Mouse (Mus musculus) NIH3T3 (cell line): ENCODE measurements around the gene Wdfy4.
A peak's percentile ranks its signal among the peaks of the same experiment; 100 is the strongest.

Experiments
- DNase-seq: peaks from one replicate; pipeline ENCODE4 v3.0.0-alpha.2; 2012; ENCODE audit warnings: low read depth

Gene Wdfy4

DNA sequence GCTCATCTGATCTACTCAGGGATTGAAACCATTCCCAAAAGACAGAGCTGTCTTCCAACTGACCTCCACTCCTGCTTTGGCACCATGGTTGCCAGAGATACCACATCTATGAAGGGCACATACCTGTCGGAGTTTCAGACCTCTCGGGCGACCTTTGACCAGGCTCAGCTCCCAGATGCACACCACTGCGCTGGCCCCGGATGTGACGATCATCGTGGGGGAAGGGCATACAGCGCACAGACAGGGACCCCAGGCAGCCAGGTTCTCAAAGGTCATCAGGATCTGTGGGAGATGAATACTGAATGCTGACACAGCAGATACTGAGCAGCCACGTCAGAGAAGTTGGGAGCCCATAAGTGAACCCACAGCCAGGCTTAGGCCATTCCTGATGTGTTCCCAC lies 214.6 kb downstream of the Wdfy4 start:
- no peak for DNase-seq

GRCm38 (mm10) chr14:32964742-32965141 lies 220.6 kb downstream of the Wdfy4 start:
- DNase-seq, result peak; percentile 50

- DNase-seq, result peak; percentile 41
Measured at GRCm38 (mm10) chr14:32960481-32960880, 224.8 kb downstream of the Wdfy4 start.

DNA sequence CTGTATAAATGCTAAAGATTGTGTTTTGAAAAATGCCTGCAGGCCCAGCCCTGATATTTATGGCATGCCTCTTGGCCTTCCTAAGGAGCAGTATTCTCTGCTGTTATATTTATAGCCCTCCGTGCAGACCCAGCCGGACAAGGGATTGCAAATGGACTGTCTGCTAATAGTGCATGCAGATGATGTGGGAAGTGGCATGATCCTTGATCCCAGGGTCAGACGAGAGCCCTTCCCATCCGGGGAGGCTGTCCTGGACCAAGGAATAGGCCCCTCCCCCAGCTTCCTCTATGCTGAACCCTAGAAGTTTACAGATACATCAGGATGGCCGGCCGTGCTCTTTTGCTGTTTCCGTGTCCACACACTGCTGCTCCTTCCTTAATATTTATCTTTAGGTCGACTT lies 226.6 kb downstream of the Wdfy4 start:
- DNase-seq, result no peak

- DNase-seq, result no peak
Measured at GRCm38 (mm10) chr14:32956486-32956885, 228.8 kb downstream of the Wdfy4 start.

GRCm38 (mm10) chr14:32950312-32951301 lies 234.7 kb downstream of the Wdfy4 start:
- no peak for DNase-seq

DNA sequence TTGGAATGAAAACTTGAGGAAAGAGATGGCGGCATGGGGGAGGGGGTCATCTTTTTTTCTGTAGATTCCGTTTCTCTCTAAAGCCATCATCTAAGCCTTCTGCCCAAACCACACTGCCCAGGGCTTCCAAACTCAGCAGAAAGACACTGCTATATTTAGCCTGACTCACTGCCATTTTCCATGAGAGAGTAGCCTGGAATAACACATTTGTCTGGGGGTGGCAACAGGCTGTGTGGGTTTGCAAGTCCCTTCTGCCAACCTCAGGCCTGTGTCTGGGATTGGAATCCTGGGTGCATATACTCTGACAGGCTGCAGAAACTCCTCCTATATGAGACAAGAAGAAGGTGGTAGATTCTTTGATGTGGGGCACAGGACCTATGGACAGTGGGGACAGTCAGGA lies 237.8 kb downstream of the Wdfy4 start:
- no peak for DNase-seq

- no peak for DNase-seq
Measured at GRCm38 (mm10) chr14:32939217-32939616, 246.1 kb downstream of the Wdfy4 start.

DNA sequence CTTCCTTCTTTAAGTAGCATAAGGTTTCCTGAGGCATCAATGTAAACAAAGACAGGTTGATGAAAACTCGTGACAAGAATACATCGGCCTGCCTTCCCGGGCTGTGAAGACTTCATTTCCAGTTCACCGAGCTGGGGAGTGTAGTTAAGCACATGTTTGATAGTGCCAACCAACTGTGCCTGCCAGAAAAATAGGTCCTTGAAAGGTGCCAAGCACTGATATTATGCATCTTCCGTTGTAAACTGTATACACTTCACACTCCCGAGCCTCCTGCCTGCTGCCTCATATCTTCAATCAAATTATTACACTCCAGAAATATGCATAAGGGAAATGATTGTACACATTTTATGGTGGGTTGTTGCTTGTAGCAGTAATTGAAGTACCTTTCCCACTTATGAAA lies 251.2 kb downstream of the Wdfy4 start:
- no peak for DNase-seq

DNA sequence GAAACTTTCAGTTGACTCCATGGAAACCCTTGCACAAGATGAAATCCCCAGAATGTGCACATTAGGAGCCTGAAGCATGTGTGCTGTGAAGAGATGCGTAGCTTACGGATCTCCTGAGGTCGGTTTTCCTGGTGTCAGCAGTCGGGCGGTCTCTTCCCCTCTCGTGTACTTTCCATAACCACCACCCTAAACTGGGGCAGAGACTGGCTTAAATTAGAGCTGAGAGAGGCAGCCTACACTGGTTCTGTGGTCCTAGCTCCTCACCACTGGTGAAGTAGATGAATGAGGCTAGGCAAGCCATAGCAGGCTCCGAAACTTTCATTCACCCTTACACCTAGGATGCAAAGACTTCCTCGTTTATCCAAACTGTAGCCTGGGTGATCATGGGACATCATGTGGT lies 253.1 kb downstream of the Wdfy4 start:
- no peak for DNase-seq

DNA sequence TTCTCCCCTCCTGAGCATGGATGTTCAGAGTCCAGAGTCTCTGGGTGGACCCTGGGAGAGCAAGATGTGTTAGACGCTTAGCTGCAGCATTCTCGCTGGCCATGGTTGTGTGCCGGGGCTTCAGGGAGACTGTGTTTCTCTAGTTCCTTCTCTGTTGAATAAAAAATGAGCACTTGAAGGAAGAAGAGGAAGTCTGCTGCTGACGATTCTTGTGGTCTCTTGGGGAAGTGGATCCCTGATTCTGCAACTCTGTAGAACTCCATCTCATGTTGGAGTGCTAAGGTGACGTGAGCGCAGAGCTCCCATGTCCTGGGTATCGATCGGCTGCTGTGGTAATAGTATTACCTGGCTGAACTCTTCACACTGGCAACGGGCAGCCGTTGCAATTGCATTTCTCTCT lies 253.6 kb downstream of the Wdfy4 start:
- no peak for DNase-seq

GRCm38 (mm10) chr14:32923871-32924270 lies 261.4 kb downstream of the Wdfy4 start:
- no peak for DNase-seq

DNA sequence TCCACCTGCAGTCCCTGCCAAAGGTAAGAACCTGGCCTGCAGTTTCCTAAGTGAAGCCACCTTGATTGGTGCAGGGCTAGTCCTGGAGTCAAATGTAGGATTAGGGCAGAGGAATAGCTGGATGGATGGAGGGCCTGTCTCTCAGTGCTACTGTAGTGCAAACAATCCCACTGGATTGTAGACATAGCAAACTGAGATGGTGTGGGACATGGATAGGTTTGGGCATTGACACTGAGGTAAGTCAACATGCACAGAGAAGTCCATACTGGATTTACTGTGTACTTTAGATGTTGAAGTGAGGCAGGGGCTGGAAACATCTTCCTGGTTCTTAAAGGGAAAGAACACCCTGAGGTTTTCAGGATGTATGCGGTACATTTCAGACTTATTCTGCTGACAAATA lies 267.4 kb downstream of the Wdfy4 start:
- no peak for DNase-seq

DNA sequence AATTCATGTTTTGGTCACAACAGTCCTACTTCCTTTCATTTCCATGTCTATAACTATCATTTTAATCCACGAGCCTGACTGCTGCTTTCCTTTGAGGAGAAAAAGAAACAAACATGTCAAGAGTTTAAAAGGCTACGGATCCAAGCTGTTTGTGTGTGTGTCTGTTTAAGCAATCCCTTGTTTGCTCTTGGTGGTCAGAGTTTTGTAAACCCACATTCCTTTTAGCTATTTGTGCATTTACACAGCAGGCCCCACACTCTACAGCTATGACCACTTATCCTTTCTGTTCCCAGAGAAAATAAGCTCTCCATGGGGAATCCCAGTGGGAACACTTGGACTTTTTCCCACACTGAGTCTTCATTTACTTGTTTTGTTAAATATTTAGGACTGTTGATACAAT lies 269.9 kb downstream of the Wdfy4 start:
- peak; percentile 1 for DNase-seq

DNA sequence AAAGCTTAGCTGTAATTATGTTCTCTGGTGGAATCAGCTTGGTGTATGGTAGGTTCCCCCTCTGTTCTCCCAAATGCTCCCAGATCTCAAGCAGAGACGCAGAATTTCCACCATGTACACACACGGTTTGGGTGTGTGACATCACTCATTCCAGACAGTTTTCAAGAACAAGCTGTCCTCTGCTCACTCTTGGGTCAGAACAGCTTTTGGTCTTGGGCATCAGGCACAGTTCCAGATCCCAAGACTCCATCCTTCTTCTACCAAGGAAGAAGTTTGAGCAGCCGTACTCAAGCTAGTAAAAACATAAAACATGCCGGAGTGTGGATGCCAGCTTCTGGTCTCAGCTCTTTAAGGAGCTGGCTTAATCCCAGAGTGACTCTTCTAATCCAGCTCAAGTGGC lies 274.1 kb downstream of the Wdfy4 start:
- no peak for DNase-seq
